ENCODE assay signal across 16 mouse cellular contexts in the genomic region with DNA sequence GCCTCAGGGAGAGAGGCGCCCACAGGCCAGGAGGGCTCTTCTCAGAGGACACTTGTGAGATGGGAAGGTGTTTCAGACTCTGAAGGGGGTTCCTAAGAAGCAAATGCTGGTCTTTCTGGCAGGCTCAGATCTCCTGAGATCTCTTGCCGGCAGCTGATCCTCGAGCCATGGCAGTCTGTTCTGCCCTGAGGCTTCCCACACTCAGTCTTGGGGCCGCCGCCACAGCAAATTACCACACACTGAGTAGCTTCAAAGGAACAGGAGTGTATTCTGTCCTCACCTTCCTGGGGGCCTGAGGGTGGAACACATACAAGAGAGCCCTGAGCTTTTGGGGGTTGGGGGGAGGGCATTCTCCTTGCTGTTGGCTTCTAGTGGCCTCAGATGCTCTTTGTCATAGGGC. TPM values are rescaled to one million over a fixed set of nuclear protein-coding genes. Genes with fewer than 3 reads are reported as not detected.
DNase-seq lines count a peak whose midpoint lies in the region; ATAC-seq and TF ChIP-seq lines count a peak whose summit lies in the region.
"Had no signal": no experiment of that assay in that cellular context is flagged by ENCODE, and none has a peak within 500 bp of the region (broad histone marks: within the 10 kb centered on the region; RNA-seq: fewer than 3 reads in every experiment).

No protein-coding gene starts in this region.

- no peak overlapping the region for H3K4me2 ChIP-seq in forebrain, embryonic 11.5 days (ENCODE audit: low read depth, low read length, severe bottlenecking)
- no peak overlapping the region for H3K4me2 ChIP-seq in forebrain, postnatal 0 days (ENCODE audit: low read depth)
- no peak overlapping the region for H3K4me2 ChIP-seq in forebrain, embryonic 14.5 days (ENCODE audit: low read length)
- H3K4me2 ChIP-seq in hindbrain, postnatal 0 days (ENCODE audit: low read depth, low read length), result no peak overlapping the region
- no peak overlapping the region for H3K4me2 ChIP-seq in neural tube, embryonic 13.5 days
- H3K4me2 ChIP-seq: kidney, embryonic 15.5 days had no signal

- DNase-seq in forebrain, embryonic 11.5 days (ENCODE audit: low spot score), result no peak
- no peak for DNase-seq in forebrain, postnatal 0 days
- no peak for DNase-seq in forebrain, embryonic 14.5 days (ENCODE audit: low spot score)
- DNase-seq in hindbrain, postnatal 0 days (ENCODE audit: low spot score), result no peak
- DNase-seq in frontal cortex, postnatal 14 days (ENCODE audit: low spot score in 2 of 2), result no peak
- DNase-seq in lung, postnatal 4 days, result no peak
- DNase-seq: adrenal gland, postnatal 25 days; liver; lung, adult 2 months; right cerebral cortex, postnatal 14 days; thymus, postnatal 25 days had no signal

- WGBS in forebrain, embryonic 11.5 days, result 52% methylated on average over 5 of the region's 5 CpGs
- WGBS in forebrain, postnatal 0 days, result 53% methylated on average over 5 of the region's 5 CpGs
- WGBS in forebrain, embryonic 14.5 days, result 31% methylated on average over 5 of the region's 5 CpGs
- 47% methylated on average over 5 of the region's 5 CpGs for WGBS in hindbrain, postnatal 0 days
- 38% methylated on average over 5 of the region's 5 CpGs for WGBS in neural tube, embryonic 13.5 days

- no peaks in the 10 kb centered on the region for H3K36me3 ChIP-seq in forebrain, embryonic 11.5 days (ENCODE audit: control insufficient read depth, insufficient read depth, low read length)
- peaks cover 17% of the 10 kb centered on the region for H3K36me3 ChIP-seq in forebrain, postnatal 0 days (ENCODE audit: insufficient read depth)
- H3K36me3 ChIP-seq in forebrain, embryonic 14.5 days (ENCODE audit: control insufficient read depth, insufficient read depth, low read length), result peaks cover 20% of the 10 kb centered on the region
- 0 out of 2 replicates have a peak, but pooled peaks cover 16% of the 10 kb centered on the region for H3K36me3 ChIP-seq in hindbrain, postnatal 0 days (ENCODE audit: insufficient read depth, low read length)
- H3K36me3 ChIP-seq in neural tube, embryonic 13.5 days, result peaks cover 37% of the 10 kb centered on the region
- H3K36me3 ChIP-seq: kidney, embryonic 15.5 days had no signal

- peak overlapping the region; percentile 29 for H3K9ac ChIP-seq in forebrain, embryonic 11.5 days (ENCODE audit: low read length)
- H3K9ac ChIP-seq in forebrain, postnatal 0 days, result no peak overlapping the region
- no peak overlapping the region for H3K9ac ChIP-seq in forebrain, embryonic 14.5 days (ENCODE audit: low read length)
- peak overlapping the region; percentile 21; the same call in 1 of the 2 replicates for H3K9ac ChIP-seq in hindbrain, postnatal 0 days (replicated peaks; ENCODE audit: low read length)
- H3K9ac ChIP-seq in neural tube, embryonic 13.5 days, result no peak overlapping the region
- H3K9ac ChIP-seq: kidney, embryonic 15.5 days had no signal

- ATAC-seq in forebrain, embryonic 11.5 days (replicated peaks; ENCODE audit: low FRiP score), result no peak
- ATAC-seq in forebrain, postnatal 0 days, result no peak
- ATAC-seq in forebrain, embryonic 14.5 days, result no peak
- peak; percentile 3; the same call in 1 of the 2 replicates for ATAC-seq in hindbrain, postnatal 0 days
- no peak for ATAC-seq in neural tube, embryonic 13.5 days (ENCODE audit: low read depth)
- no peak for ATAC-seq in granulocyte monocyte progenitor cell, adult 5-6 weeks (replicated peaks; ENCODE audit: poor library complexity, severe bottlenecking)
- ATAC-seq: activated CD4-positive, CD25-positive, alpha-beta regulatory T cell, adult 4 months had no signal

- H3K27ac ChIP-seq in forebrain, embryonic 11.5 days (ENCODE audit: low read depth, low read length), result peak overlapping the region; percentile 41; the same call in 1 of the 2 replicates
- H3K27ac ChIP-seq in forebrain, postnatal 0 days (ENCODE audit: low read depth, low read length), result no peak overlapping the region
- H3K27ac ChIP-seq in forebrain, embryonic 14.5 days (ENCODE audit: low read depth, low read length), result peak overlapping the region; percentile 39; the same call in 1 of the 2 replicates
- H3K27ac ChIP-seq in hindbrain, postnatal 0 days, result peak overlapping the region; percentile 70
- peak overlapping the region; percentile 82 for H3K27ac ChIP-seq in neural tube, embryonic 13.5 days (replicated peaks)
- H3K27ac ChIP-seq: kidney, embryonic 15.5 days; macrophage had no signal

- H3K4me1 ChIP-seq in forebrain, embryonic 11.5 days (replicated peaks; ENCODE audit: control insufficient read depth, insufficient read depth, low read length), result peaks cover 16% of the 10 kb centered on the region; the same call in 1 of the 2 replicates
- H3K4me1 ChIP-seq in forebrain, postnatal 0 days (ENCODE audit: insufficient read depth), result peaks cover 9% of the 10 kb centered on the region
- peaks cover 32% of the 10 kb centered on the region for H3K4me1 ChIP-seq in forebrain, embryonic 14.5 days (ENCODE audit: control insufficient read depth, insufficient read depth, low read length)
- H3K4me1 ChIP-seq in hindbrain, postnatal 0 days (ENCODE audit: insufficient read depth, low read length), result peaks cover 24% of the 10 kb centered on the region
- H3K4me1 ChIP-seq in neural tube, embryonic 13.5 days (replicated peaks), result peaks cover 58% of the 10 kb centered on the region

- no peaks in the 10 kb centered on the region for H3K9me3 ChIP-seq in forebrain, embryonic 11.5 days (ENCODE audit: control insufficient read depth, low read length)
- no peaks in the 10 kb centered on the region for H3K9me3 ChIP-seq in forebrain, postnatal 0 days (ENCODE audit: low read length)
- no peaks in the 10 kb centered on the region for H3K9me3 ChIP-seq in forebrain, embryonic 14.5 days (replicated peaks; ENCODE audit: control insufficient read depth, low read length)
- H3K9me3 ChIP-seq in hindbrain, postnatal 0 days (ENCODE audit: low read length), result no peaks in the 10 kb centered on the region
- H3K9me3 ChIP-seq in neural tube, embryonic 13.5 days, result 0 out of 2 replicates have a peak, but pooled peaks cover 1% of the 10 kb centered on the region
- H3K9me3 ChIP-seq: kidney, embryonic 15.5 days had no signal

- no peaks in the 10 kb centered on the region for H3K27me3 ChIP-seq in forebrain, embryonic 11.5 days (ENCODE audit: control insufficient read depth, insufficient read depth, low read length)
- H3K27me3 ChIP-seq in forebrain, postnatal 0 days (ENCODE audit: insufficient read depth, low read length), result no peaks in the 10 kb centered on the region
- H3K27me3 ChIP-seq in forebrain, embryonic 14.5 days (replicated peaks; ENCODE audit: control insufficient read depth, insufficient read depth, low read length), result no peaks in the 10 kb centered on the region
- H3K27me3 ChIP-seq in hindbrain, postnatal 0 days (ENCODE audit: insufficient read depth, low read length), result no peaks in the 10 kb centered on the region
- no peaks in the 10 kb centered on the region for H3K27me3 ChIP-seq in neural tube, embryonic 13.5 days
- H3K27me3 ChIP-seq: kidney, embryonic 15.5 days had no signal

- TF ChIP-seq CTCF in forebrain, postnatal 0 days (IDR thresholded peaks at IDR 0.05; ENCODE audit: low read depth), result no peak
- no peak for TF ChIP-seq CTCF in hindbrain, postnatal 0 days (IDR thresholded peaks at IDR 0.05; ENCODE audit: low read depth)

- H3K4me3 ChIP-seq in forebrain, embryonic 11.5 days (ENCODE audit: low read depth, low read length), result no peak overlapping the region
- no peak overlapping the region for H3K4me3 ChIP-seq in forebrain, postnatal 0 days (ENCODE audit: low read depth, low read length)
- H3K4me3 ChIP-seq in forebrain, embryonic 14.5 days (ENCODE audit: low read depth, low read length), result no peak overlapping the region
- H3K4me3 ChIP-seq in hindbrain, postnatal 0 days (ENCODE audit: low read length), result no peak overlapping the region
- H3K4me3 ChIP-seq in neural tube, embryonic 13.5 days, result no peak overlapping the region
- H3K4me3 ChIP-seq: kidney, embryonic 15.5 days had no signal

RNA-seq across cellular contexts. Expression of a gene that starts 33.8 kb away (rescaled TPM):
- polyA plus RNA-seq in forebrain, embryonic 11.5 days (2014; fragmentation: Nextera tagmentation; extraction: Ambion mirVana), result 12.5 and 13.6 TPM in 2 replicates
- 120 and 145 TPM in 2 replicates for total RNA-seq in forebrain, postnatal 0 days (2014; rRNA removed)
- 81.0 and 133 TPM in 2 replicates for polyA plus RNA-seq in forebrain, postnatal 0 days (2015; fragmentation: Nextera tagmentation; extraction: Ambion mirVana)
- polyA plus RNA-seq in forebrain, embryonic 14.5 days (2014; fragmentation: Nextera tagmentation; extraction: Ambion mirVana), result 32.5 and 40.5 TPM in 2 replicates
- 210 and 223 TPM in 2 replicates for total RNA-seq in hindbrain, postnatal 0 days (2014; rRNA removed)
- 139 and 155 TPM in 2 replicates for polyA plus RNA-seq in hindbrain, postnatal 0 days (2015; fragmentation: Nextera tagmentation; extraction: Ambion mirVana)
- polyA plus RNA-seq in neural tube, embryonic 13.5 days (2015; fragmentation: Nextera tagmentation; extraction: Ambion mirVana), result 82.5 and 86.2 TPM in 2 replicates
- 0.11 and 0.23 TPM in 2 replicates for total RNA-seq in granulocyte monocyte progenitor cell, adult 5-6 weeks (2014; fragmentation: Nextera tagmentation)
- 0.15 and 0.17 TPM in 2 replicates for total RNA-seq in granulocyte monocyte progenitor cell, adult 5-6 weeks (2017)

RNA-seq across cellular contexts. Expression of a gene that starts 56.6 kb away (rescaled TPM):
- 59.4 and 66.6 TPM in 2 replicates for polyA plus RNA-seq in forebrain, embryonic 11.5 days (2014; fragmentation: Nextera tagmentation; extraction: Ambion mirVana)
- total RNA-seq in forebrain, postnatal 0 days (2014; rRNA removed), result 41.9 and 43.3 TPM in 2 replicates
- 37.3 and 40.1 TPM in 2 replicates for polyA plus RNA-seq in forebrain, postnatal 0 days (2015; fragmentation: Nextera tagmentation; extraction: Ambion mirVana)
- 55.8 and 61.7 TPM in 2 replicates for polyA plus RNA-seq in forebrain, embryonic 14.5 days (2014; fragmentation: Nextera tagmentation; extraction: Ambion mirVana)
- 55.3 and 58.1 TPM in 2 replicates for total RNA-seq in hindbrain, postnatal 0 days (2014; rRNA removed)
- polyA plus RNA-seq in hindbrain, postnatal 0 days (2015; fragmentation: Nextera tagmentation; extraction: Ambion mirVana), result 43.1 and 44.3 TPM in 2 replicates
- 51.5 and 56.3 TPM in 2 replicates for polyA plus RNA-seq in neural tube, embryonic 13.5 days (2015; fragmentation: Nextera tagmentation; extraction: Ambion mirVana)
- total RNA-seq in granulocyte monocyte progenitor cell, adult 5-6 weeks (2014; fragmentation: Nextera tagmentation), result 34.0 and 34.8 TPM in 2 replicates
- 24.4 and 24.6 TPM in 2 replicates for total RNA-seq in granulocyte monocyte progenitor cell, adult 5-6 weeks (2017)

Comparison
In these comparisons a context has a peak if more than half of its experiments do, and no peak if none do; other contexts are left out.
1. H3K9ac ChIP-seq: peak in forebrain, embryonic 11.5 days (single experiment) and hindbrain, postnatal 0 days (single experiment); none in forebrain, postnatal 0 days (single experiment), forebrain, embryonic 14.5 days (single experiment) and neural tube, embryonic 13.5 days (single experiment).